Comparison of ENCODE assay signal across 1 mouse cellular context in genomic region chr3:152129426-152129825, GRCm38 (mm10). TPM values are rescaled to one million over a fixed set of nuclear protein-coding genes. Genes with fewer than 3 reads are reported as not detected.
"Had no signal": no experiment of that assay in that cellular context is flagged by ENCODE, and none has a peak within 500 bp of the region (broad histone marks: within the 10 kb centered on the region; RNA-seq: fewer than 3 reads in every experiment).

No protein-coding gene starts in this region.

RNA-seq across cellular contexts. Expression of gene Gipc2, which starts 36.6 kb away (rescaled TPM):
- polyA plus RNA-seq: inflammation-experienced regulatory T-cells, adult 6 months had no signal
